Mouse (Mus musculus) layer of hippocampus, adult 2 months (tissue): ENCODE data around the gene Git1. TPM values are rescaled to one million over a fixed set of nuclear protein-coding genes. Genes with fewer than 3 reads are reported as not detected.

Experiments used
- DNase-seq, 2 experiments: peaks; one replicate each; pipeline ENCODE4 v3.0.0; 2022; ENCODE audit warnings: low spot score in 2 of 2
- H3K27ac ChIP-seq: fragments of 200-600 bp; 2 replicates; pipeline ENCODE4 v1.8.1; 2022
- H3K4me3 ChIP-seq: fragments of 200-600 bp; 2 replicates; pipeline ENCODE4 v1.8.1; 2022; ENCODE audit warnings: mild to moderate bottlenecking
- CTCF ChIP-seq: fragments of 200-600 bp; conservative IDR thresholded peaks from 2 replicates; pipeline ENCODE4 v1.8.1; 2022; ENCODE audit warnings: antibody characterized with exemption, mild to moderate bottlenecking, moderate library complexity
- total RNA-seq, 2 experiments: library from RNA; stranded (reverse); gene quantifications; 2 replicates each; pipeline ENCODE4 v1.2.3; 2021

Git1 gene
- total RNA-seq, 2 experiments from 2014 or later, result 295 to 316 TPM

DNA sequence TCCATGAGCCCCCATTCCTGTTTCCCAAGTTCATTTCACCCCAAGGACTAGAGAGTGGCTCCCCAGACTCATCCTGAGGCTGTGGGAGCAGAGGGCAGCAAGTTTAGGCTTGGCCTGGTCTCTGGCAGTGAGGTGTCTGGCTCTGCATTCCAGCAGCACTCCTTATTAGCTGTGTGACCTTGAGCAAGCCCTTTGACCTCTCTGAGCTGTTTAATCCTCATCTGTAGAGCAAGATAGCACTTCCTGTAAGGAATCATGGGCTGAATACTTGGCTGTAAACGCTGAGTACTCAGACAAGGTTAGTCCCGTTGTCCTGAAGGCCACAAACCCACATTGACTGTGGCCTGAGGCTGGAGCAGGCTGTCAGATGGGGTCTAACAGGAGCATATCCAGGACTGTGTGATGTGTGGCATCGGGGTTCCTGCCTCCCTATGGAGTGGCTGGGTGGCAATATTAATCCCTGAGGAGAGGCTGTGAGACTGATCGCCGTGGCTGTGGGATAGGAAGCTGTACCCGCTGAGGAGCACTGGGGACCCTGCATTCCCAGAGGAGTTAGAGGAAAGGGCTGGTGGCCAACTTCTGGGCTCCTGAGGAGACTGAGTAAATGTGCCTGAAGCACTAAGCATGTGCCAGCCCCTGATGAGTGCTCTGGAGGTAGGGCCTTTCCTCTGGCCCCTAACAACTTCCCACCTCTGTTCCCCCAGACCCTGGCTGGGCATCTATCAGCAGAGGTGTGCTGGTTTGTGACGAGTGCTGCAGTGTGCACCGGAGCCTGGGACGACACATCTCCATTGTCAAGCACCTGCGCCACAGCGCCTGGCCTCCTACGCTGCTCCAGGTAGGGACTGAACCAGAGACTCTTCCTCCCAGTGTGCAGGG is 5.1 kb downstream of the Git1 start:
- TF ChIP-seq CTCF, result no peak
- Histone ChIP-seq H3K27ac (peak overlapping the region; percentile 82), H3K4me3 (no peak overlapping the region)
- no peak for DNase-seq

- Histone ChIP-seq H3K4me3 (no peak overlapping the region), H3K27ac (peak overlapping the region; percentile 82)
- TF ChIP-seq CTCF, result no peak
- DNase-seq, result no peak
Observed at GRCm38 (mm10) chr11:77499354-77499753, 6.0 kb downstream of the Git1 start.

- DNase-seq, result peak in 1 of 2 experiments; percentile 69
- no peak for TF ChIP-seq CTCF
- Histone ChIP-seq H3K27ac (peak overlapping the region; percentile 82), H3K4me3 (no peak overlapping the region; the same call in 1 of the 2 replicates)
Observed at GRCm38 (mm10) chr11:77500361-77501325, 7.3 kb downstream of the Git1 start.

GRCm38 (mm10) chr11:77501392-77501791 is 8.0 kb downstream of the Git1 start:
- H3K4me3 ChIP-seq, result no peak overlapping the region; the same call in 1 of the 2 replicates
- DNase-seq, result peak; percentile 82 to 85
- peak; percentile 86 for TF ChIP-seq CTCF
- peak overlapping the region; percentile 82 for H3K27ac ChIP-seq

DNA sequence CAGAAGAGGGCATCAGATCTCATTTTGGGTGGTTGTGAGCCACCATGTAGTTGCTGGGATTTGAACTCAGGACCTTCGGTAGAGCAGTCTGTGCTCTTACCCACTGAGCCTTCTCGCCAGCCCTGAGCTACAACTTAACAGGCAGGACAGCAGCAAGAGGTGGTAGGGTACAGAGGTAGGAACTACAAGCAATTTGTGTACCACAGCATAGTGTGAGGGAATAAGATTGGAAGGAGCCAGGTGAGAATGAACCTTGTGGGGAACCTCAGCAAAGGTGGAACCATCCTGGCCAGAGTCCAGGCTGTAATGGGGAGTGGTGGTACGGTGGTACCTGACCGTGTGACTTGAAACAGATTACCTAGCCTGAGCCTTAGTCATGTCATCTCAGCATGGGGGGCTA is 8.6 kb downstream of the Git1 start:
- Histone ChIP-seq H3K27ac (0 out of 2 replicates have a peak overlapping the region, but pooled peaks have one; percentile 12), H3K4me3 (no peak overlapping the region)
- no peak for TF ChIP-seq CTCF
- DNase-seq, result no peak

DNA sequence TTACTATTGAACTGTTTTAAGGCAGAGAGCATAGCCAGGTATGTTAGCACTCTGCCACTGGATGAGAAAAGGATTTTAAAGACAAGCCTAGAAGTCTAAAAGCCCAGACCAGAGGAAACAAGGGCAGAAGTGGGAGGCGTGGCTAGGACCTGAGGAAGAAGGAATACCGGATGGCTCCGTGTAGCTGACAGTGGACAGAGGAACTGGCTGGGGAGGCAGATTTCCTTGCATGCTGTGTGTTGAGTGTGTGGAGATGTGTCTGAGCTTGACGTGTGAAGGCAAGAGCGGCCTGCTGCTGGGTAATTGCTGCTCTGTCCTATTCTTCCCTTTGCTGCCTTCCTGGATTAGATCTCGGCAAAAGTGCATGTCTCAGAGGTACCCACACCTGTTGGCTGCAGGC is 9.1 kb downstream of the Git1 start:
- no peak overlapping the region for H3K4me3 ChIP-seq
- peak overlapping the region; percentile 74 for H3K27ac ChIP-seq
- no peak for DNase-seq
- TF ChIP-seq CTCF, result no peak

DNA sequence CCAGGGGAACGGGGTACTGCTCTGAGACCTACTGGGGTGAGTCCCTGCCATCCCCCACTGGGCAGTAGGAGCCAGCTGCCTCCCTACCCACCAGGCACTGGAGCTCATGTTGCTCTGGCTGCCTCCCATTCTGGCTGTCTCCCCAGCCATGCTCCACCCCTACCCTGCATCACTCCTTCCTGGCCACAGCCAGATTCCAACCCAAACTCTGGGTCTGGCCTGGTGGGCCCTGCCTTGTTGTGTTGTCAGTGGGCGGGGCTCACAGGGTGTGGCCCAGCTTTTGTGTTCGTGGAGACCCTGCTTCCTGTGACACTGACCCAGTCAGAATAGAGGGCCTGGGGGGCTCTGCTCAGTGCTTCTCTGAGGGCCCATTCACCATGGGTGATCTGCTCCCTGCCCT is 10.1 kb downstream of the Git1 start:
- TF ChIP-seq CTCF, result no peak
- Histone ChIP-seq H3K27ac (peak overlapping the region; percentile 74), H3K4me3 (no peak overlapping the region)
- no peak for DNase-seq

DNA sequence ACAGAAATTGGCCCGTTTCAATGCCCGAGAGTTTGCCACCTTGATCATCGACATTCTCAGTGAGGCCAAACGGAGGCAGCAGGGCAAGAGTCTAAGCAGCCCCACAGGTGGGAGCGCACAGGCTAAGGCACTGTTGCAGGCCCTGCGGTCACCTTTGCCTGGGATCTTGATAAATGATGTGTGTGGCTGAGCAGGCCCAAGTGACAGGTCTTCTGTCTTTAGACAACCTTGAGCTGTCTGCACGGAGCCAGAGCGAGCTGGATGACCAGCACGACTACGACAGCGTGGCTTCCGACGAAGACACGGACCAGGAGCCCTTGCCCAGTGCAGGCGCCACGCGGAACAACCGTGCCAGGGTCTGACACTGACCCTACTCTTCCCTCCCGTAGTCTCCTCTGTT is 11.0 kb downstream of the Git1 start:
- DNase-seq, result no peak
- no peak overlapping the region for H3K27ac ChIP-seq
- H3K4me3 ChIP-seq, result no peak overlapping the region
- TF ChIP-seq CTCF, result no peak

DNA sequence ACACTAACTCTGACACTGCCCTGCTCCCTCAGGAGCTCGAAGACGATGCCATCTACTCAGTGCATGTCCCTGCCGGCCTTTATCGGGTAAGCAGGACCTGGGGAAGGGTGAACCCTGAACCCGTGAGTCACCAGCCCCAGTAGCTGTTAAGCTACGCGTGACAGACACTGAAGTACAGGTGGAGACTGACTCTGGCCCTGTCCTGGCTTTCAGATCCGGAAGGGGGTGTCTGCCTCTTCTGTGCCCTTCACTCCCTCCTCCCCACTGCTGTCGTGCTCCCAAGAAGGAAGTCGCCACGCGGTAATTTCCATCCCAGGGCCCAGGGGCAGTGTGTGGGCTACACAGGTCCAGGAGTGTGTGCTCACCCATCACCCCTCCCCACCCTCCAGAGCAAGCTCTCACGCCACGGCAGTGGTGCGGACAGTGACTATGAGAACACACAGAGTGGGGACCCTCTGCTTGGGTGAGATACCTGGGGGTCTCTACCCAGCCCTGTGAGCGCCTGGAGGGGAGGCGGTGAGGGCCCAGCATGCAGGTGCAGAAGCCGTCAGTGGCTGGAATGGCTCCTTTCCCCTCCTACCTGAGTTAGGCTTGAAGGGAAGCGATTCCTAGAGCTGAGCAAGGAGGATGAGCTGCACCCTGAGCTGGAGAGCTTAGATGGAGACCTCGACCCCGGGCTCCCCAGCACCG is 12.1 kb downstream of the Git1 start:
- no peak overlapping the region for H3K27ac ChIP-seq
- DNase-seq, result no peak
- no peak for TF ChIP-seq CTCF
- H3K4me3 ChIP-seq, result no peak overlapping the region

GRCm38 (mm10) chr11:77506273-77506672 is 12.9 kb downstream of the Git1 start:
- DNase-seq, result no peak
- H3K4me3 ChIP-seq, result no peak overlapping the region
- H3K27ac ChIP-seq, result no peak overlapping the region
- TF ChIP-seq CTCF, result no peak

- H3K27ac ChIP-seq, result 0 out of 2 replicates have a peak overlapping the region, but pooled peaks have one; percentile 3
- no peak for DNase-seq
- no peak for TF ChIP-seq CTCF
- no peak overlapping the region for H3K4me3 ChIP-seq
Observed at GRCm38 (mm10) chr11:77506941-77507340, 13.6 kb downstream of the Git1 start.

GRCm38 (mm10) chr11:77507426-77507825 is 14.1 kb downstream of the Git1 start:
- DNase-seq, result no peak
- Histone ChIP-seq H3K4me3 (no peak overlapping the region), H3K27ac (no peak overlapping the region; the same call in 1 of the 2 replicates)
- no peak for TF ChIP-seq CTCF
